Mouse (Mus musculus): ENCODE measurements around the gene Serpinb9d.
"Not testable (repeated sequence)": the region's sequence is repeated elsewhere in the genome, so short reads cannot be mapped to it uniquely, and the experiment has no call there.

The Serpinb9d gene

DNA sequence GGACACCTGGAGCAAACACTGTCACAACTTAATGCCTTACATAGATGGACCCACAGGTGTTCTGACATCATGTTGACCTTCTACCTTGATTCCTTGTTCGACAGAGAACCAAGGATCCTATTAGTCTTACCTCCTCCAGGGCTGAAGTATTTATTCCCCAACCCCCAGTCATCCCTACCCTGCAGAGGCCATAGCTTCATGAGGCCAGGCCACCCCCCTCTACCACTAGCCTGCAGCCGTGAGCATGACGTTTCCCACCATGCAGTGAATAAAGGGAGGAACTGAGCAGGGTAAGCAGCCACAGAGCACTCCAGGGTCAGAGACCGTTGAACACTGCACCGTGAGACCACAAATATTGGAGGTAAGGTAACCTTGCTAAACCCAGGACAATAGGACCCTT lies at the start of gene Serpinb9d:
Serpinb9d (plus strand) TSS at position 301 of the 400 bp plus-strand sequence.
- in situ Hi-C loops (cut with MboI, MseI) = no loop called here

DNA sequence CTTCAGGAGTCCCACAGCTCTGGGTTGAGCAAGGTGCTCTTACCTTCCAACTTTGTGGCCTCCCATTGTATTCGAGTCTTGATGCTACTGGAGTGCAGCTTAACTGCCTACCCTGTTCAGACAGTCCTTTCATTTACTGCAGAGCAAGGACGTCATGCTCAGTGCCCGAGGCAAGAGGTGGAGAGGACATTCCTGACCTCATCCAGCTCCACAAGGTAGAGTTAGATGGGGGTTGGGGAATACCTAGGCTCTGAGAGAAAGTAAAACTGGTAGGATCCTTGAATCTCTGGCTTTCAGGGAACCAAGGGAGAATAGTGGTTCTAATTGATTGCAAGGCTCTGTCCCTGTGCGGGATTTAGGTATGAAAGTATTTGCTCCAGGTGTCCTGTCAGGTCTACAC lies 33.1 kb upstream of the Serpinb9d start, which contains the start of gene Serpinb9c:
Serpinb9c (minus strand) TSS at position 101 of the 400 bp plus-strand sequence.
- in situ Hi-C loops (cut with MboI, MseI) = loop anchor here (10.0 kb wide), 1 partner anchor 1025 kb away; no protein-coding TSS in a partner anchor

DNA sequence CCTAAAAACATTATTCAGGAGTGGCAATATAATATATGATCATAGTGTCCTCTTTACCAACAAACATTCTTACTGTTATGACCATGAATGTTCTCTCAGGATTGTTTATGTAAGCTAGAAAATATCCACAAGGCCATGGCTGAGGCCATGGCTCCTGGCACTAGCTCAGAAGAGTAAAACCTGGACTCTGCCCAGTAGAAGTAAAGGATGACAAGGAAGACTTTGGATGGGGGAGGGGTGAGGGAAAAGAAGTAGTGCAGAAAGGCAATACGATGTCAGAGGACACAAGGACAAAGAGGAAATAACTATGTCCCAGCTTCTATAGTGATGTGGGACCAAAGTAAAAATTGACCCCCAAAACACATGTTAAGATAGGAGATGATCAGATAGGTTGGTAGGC lies 2.3 kb upstream of the Serpinb9d start:
- in situ Hi-C loops (cut with MboI, MseI) = not testable (repeated sequence)

DNA sequence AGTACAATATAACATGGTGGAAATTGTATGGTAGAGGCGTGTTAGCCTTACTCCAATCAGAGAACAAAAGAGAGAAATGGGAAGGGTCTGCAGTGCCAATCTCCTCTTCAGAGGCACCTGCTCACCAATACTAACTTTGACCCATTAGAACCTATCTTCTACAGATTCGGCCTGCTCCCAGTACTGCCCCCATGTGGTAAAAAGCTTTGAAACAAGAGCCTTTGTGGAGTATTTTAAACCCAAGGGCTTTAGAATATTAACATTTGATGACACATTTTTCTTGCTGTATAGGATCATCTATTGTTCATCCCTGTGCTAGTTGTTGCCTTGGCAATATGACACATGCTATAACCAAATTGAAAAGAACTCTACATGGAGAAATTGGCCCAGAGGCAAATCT lies 7.0 kb downstream of the Serpinb9d start:
- in situ Hi-C loops (cut with MboI, MseI) = no loop called here

DNA sequence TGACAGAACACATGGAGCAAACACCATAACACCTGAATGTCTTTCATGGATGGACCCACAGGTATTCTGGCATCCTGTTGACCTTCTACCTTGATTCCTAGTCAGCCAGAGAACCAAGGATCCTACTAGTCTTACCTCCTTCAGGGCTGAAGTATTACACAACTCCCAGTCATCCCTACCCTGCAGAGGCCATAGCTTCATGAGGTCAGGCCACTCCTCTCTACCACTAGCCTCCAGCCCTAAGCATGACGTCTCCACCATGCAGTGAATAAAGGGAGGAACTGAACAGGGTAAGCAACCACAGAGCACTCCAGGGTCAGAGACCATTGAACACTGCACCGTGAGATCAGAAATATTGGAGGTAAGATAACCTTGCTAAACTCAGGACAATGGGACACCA lies 56.6 kb downstream of the Serpinb9d start, which contains the start of gene Serpinb9e:
Serpinb9e (plus strand) TSS at position 301 of the 400 bp plus-strand sequence.
- in situ Hi-C loops (cut with MboI, MseI) = not testable (repeated sequence)

All from T-helper 2 cell (primary cell).